Mouse (Mus musculus) liver, embryonic 11.5 days (tissue): Measurements from ENCODE around the gene Cisd3. TPM values are rescaled to one million over a fixed set of nuclear protein-coding genes. Genes with fewer than 3 reads are reported as not detected.
"Not testable (repeated sequence)": the region's sequence is repeated elsewhere in the genome, so short reads cannot be mapped to it uniquely, and the experiment has no call there.

ENCODE experiments used
- ATAC-seq: fragments of 200-750 bp; cut with Nextera tagmentation; replicated peaks from 2 replicates; pipeline ENCODE4 v1.8.0; 2017; ENCODE audit warnings: moderate number of reproducible peaks, mild to moderate bottlenecking, moderate TSS enrichment, moderate library complexity; ENCODE audit not compliant: low FRiP score
- DNase-seq: peaks from one replicate; pipeline ENCODE4 v3.0.0-alpha.2; 2017; ENCODE audit warnings: low spot score
- H3K27ac ChIP-seq: fragments of 300-500 bp; sonication (generic); 2 replicates; pipeline ENCODE4 v1.5.1; 2014; ENCODE audit warnings: mild to moderate bottlenecking, low read depth, low read length, control low read depth
- H3K27me3 ChIP-seq: fragments of 300-500 bp; sonication (generic); replicated peaks from 2 replicates; pipeline ENCODE4 v1.6.1; 2014; ENCODE audit warnings: low read length, mixed read lengths; ENCODE audit not compliant: control insufficient read depth, insufficient read depth
- H3K36me3 ChIP-seq: fragments of 300-500 bp; sonication (generic); 2 replicates; pipeline ENCODE4 v1.6.1; 2014; ENCODE audit warnings: mild to moderate bottlenecking, low read length, moderate library complexity, mixed read lengths; ENCODE audit not compliant: control insufficient read depth, insufficient read depth
- H3K4me1 ChIP-seq: fragments of 300-500 bp; sonication (generic); replicated peaks from 2 replicates; pipeline ENCODE4 v1.6.1; 2014; ENCODE audit warnings: low read length, mixed read lengths; ENCODE audit not compliant: control insufficient read depth, insufficient read depth
- H3K4me2 ChIP-seq: fragments of 300-500 bp; sonication (generic); 2 replicates; pipeline ENCODE4 v1.6.1; 2014; ENCODE audit warnings: mild to moderate bottlenecking, control low read depth, moderate library complexity
- H3K4me3 ChIP-seq: fragments of 300-500 bp; sonication (generic); 2 replicates; pipeline ENCODE4 v1.5.1; 2014; ENCODE audit warnings: low read depth, low read length, control low read depth
- H3K9ac ChIP-seq: fragments of 300-500 bp; sonication (generic); 2 replicates; pipeline ENCODE4 v1.6.1; 2014; ENCODE audit warnings: low read depth, low read length, control low read depth
- H3K9me3 ChIP-seq: fragments of 300-500 bp; sonication (generic); 2 replicates; pipeline ENCODE4 v1.6.1; 2016; ENCODE audit warnings: low read length, inconsistent platforms, mixed read lengths; ENCODE audit not compliant: control insufficient read depth
- whole genome bisulfite sequencing: fragments of 180-500 bp; shearing (Covaris S2); extraction: QIAGEN DNeasy Blood & Tissue Kit; methylation state at CpG from one replicate; pipeline ENCODE4 v1.1.7; 2014; 5-methylcytosine and 5-hydroxymethylcytosine counted together
- polyA plus RNA-seq: library from polyadenylated mRNA; unstranded; fragments of >200 nt; fragmentation: Nextera tagmentation; extraction: Ambion mirVana; gene quantifications from 2 replicates; pipeline ENCODE4 v1.2.1, GENCODE M21; 2014

The Cisd3 gene
- polyA plus RNA-seq, 1 experiment from 2014 or later = 21.9 TPM

DNA sequence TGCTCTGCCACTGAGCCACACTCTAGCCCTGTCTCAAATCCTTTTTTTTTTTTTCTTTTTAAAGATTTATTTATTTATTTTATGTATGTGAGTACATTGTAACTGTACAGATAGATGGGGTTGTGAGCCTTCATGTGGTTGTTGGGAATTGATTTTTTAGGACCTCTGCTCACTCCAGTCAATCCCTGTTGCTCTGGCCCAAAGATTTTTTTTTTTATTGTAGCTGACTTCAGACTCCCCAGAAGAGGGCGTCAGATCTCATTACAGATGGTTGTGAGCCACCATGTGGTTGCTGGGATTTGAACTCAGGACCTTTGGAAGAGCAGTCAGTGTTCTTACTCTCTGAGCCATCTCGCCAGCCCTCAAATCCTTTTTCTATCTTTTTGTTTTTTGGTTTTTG is 24.4 kb downstream of the Cisd3 start:
- peaks cover 30% of the 10 kb centered on the region for H3K36me3 ChIP-seq
- 77% methylated on average over 2 of the region's 2 CpGs for WGBS
- H3K4me2 ChIP-seq, H3K9ac ChIP-seq, ATAC-seq, H3K27ac ChIP-seq, H3K4me3 ChIP-seq, H3K9me3 ChIP-seq, H3K27me3 ChIP-seq, DNase-seq, H3K4me1 ChIP-seq: not testable (repeated sequence)

DNA sequence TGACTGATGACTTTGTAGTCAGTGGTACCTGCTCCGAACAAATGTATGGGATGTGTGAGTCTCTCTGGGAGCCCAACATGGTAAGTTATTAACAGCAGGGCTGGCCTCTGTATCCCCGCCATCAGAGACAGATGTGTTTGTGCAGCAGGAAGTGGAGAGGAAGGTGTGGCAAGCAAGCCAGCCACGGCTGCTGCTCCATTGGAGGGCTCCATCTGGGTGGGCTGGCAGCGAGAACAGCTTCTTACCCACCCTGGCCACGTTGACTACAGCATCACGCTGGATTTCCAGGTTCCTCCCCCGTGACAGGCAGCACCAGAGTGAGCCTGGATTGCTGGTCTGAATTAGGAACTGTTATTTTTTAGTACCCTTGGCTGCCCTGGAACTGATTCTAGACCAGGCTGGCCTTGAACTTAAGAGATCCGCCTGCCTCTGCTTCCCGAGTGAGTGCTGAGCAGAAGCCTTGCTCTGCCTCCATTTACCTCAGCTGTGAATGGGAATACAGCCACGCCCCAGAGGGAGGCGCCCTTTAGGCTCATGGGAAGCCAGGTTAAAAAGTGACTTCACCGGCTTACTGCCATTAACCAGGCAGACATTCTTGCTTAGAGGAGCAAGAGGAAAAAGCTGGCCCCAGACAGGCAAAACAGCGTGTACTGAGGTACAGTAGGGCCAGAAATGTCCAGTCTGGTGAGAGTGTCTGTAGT is 25.7 kb downstream of the Cisd3 start:
- ATAC-seq = no peak
- WGBS = 78% methylated on average over 13 of the region's 13 CpGs
- no peaks in the 10 kb centered on the region for H3K27me3 ChIP-seq

DNA sequence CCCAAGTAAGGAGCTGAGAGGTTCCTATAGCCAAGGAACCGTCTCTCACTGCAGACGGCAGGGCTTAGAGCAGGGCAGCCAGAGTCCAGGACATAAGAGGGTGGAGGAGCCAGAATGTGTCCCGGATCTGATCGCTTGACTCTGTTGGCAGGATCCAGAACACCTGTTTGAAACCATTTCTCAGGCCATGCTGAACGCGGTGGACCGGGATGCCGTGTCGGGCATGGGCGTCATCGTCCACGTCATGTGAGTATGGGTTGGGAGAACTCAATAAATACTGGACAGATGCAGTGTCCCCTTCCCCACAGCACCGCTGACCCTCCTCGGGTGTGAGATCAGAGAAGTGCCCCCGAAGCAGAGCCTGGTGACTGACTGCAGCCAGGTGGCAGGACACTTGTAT is 26.7 kb downstream of the Cisd3 start:
- peaks cover 22% of the 10 kb centered on the region for H3K36me3 ChIP-seq
- WGBS = 90% methylated on average over 15 of the region's 15 CpGs
- no peak overlapping the region for H3K4me2 ChIP-seq
- no peak overlapping the region for H3K27ac ChIP-seq
- no peaks in the 10 kb centered on the region for H3K27me3 ChIP-seq
- DNase-seq = no peak
- no peaks in the 10 kb centered on the region for H3K4me1 ChIP-seq
- H3K4me3 ChIP-seq = no peak overlapping the region
- ATAC-seq = no peak
- H3K9ac ChIP-seq = no peak overlapping the region
- no peaks in the 10 kb centered on the region for H3K9me3 ChIP-seq

More for the DNA sequence above, 25.7 kb downstream of the Cisd3 start:
- peaks cover 28% of the 10 kb centered on the region for H3K36me3 ChIP-seq
- H3K4me2 ChIP-seq = no peak overlapping the region
- no peak overlapping the region for H3K9ac ChIP-seq
- H3K9me3 ChIP-seq = no peaks in the 10 kb centered on the region
- H3K4me1 ChIP-seq = no peaks in the 10 kb centered on the region
- no peak overlapping the region for H3K4me3 ChIP-seq
- H3K27ac ChIP-seq = no peak overlapping the region
- no peak for DNase-seq

DNA sequence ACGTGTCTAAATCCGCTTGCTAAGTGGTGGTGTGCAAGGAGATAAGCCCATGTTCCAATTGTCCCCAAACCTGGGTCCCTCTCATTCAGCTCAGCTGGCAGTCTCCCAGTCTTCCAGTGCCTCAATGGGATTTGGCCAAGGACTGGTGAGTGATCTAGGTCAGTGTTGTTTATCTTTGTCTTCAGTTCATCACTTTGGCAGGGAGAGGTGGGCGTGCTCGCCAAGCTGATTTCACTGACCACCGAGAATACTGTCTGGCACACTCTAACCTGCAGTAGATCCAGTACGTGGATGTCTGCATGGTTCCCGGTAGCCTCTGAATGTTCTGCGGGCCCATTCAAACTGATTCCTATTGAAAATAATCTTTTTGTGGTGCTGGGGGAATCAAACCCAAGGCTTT is 28.3 kb downstream of the Cisd3 start:
- ATAC-seq = no peak
- Histone ChIP-seq H3K27me3 (no peaks in the 10 kb centered on the region), H3K9me3 (no peaks in the 10 kb centered on the region), H3K4me2 (no peak overlapping the region), H3K27ac (no peak overlapping the region), H3K4me1 (no peaks in the 10 kb centered on the region), H3K36me3 (peaks cover 24% of the 10 kb centered on the region), H3K4me3 (no peak overlapping the region), H3K9ac (no peak overlapping the region)
- WGBS = 85% methylated on average over 8 of the region's 8 CpGs
- DNase-seq = no peak

DNA sequence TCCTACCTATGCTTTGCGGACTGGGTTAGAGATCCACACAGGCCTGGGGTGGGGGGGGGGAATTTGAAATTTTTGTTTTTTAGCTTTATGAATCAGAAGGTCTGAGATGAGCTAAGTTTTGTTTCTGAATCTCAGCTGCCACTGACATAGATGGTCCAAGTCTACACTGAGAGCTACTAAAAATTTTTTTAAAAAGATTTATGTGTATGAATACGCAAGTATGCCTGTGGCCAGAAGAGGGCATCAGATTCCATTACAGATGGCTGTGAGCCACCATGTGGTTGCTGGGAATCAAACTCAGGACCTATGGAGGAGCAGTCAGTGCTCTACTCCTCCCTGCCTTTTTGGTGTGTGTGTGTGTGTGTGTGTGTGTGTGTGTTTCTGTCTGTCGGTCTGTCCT is 28.7 kb downstream of the Cisd3 start:
- Histone ChIP-seq H3K4me3 (no peak overlapping the region), H3K36me3 (peaks cover 26% of the 10 kb centered on the region), H3K9me3 (no peaks in the 10 kb centered on the region), H3K4me2 (no peak overlapping the region), H3K27me3 (no peaks in the 10 kb centered on the region), H3K27ac (no peak overlapping the region), H3K4me1 (0 out of 2 replicates have a peak, but pooled peaks cover 2% of the 10 kb centered on the region), H3K9ac (no peak overlapping the region)
- ATAC-seq (no peak), DNase-seq (no peak)
- WGBS = 88% methylated on average over 3 of the region's 3 CpGs

DNA sequence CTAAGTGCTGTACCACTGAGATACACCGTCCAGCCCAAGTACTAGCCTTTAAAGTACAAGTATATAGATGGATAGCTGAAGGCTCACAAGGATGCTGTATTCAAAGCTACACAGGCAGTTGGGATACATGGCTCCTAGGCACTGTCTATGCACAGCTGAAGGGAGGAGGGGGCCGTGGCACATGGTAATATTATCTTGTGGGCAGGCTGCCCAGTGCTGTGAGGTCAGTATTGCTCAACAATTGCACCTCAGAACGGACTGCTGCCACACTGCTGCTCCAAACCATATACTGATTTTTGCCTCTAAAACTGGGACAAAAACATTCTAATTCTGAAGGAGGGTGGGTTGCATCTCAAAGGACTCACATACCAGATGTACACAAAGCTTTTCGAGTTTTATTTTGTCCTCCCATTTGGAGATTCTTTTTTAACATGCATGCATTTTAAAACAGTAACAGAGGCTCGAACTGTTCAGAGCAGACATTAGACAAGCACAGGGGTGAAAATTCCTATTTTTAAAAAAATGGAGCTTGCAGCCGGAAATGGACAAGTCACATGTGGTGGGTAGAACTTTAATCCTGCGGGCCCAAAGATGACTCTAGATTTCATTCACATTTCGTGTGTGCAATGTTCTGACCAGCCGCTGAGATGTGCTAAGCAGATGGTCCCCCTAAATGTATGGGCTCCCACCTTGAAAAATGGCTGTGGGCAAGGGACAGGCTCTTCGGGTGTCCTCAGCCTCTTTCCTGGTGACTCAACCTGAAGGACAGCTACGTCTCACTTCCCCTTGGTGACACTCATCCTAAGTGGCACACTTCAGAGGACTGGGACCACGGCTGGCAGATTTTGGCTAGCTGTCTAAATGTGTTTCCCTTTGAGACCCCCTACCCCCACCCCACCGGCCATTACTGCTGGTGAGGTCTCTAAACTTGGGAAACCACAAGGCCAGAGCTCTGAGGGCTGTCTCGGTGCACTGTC is 29.4 kb downstream of the Cisd3 start:
- DNase-seq = no peak

DNA sequence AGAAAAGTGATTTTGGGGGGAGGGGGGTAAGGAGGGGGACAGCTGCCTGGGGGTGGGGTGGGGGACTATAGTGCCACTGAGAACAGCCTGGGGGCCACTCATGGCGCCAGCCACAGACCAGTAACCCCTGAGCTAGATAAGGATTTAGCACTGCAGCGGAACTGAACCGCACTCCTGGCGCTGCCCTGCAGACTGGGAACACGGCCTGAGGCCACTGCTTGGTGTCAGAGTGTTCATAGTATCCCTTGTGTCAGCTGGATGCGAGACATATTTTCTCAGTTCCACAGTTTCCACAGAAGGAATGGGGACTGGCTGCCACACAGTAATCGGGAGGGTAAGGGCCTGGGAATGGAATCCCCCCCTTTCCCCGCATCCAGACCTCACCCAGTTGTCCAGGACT is 30.4 kb downstream of the Cisd3 start:
- H3K27me3 ChIP-seq = no peaks in the 10 kb centered on the region
- 82% methylated on average over 8 of the region's 8 CpGs for WGBS
- H3K4me2 ChIP-seq = no peak overlapping the region
- DNase-seq (no peak), ATAC-seq (no peak)
- H3K36me3 ChIP-seq = peaks cover 38% of the 10 kb centered on the region
- 0 out of 2 replicates have a peak, but pooled peaks cover 2% of the 10 kb centered on the region for H3K4me1 ChIP-seq
- H3K27ac ChIP-seq = no peak overlapping the region
- H3K9ac ChIP-seq = no peak overlapping the region
- H3K4me3 ChIP-seq = no peak overlapping the region
- H3K9me3 ChIP-seq = no peaks in the 10 kb centered on the region

More for the DNA sequence above, 29.4 kb downstream of the Cisd3 start:
- 83% methylated on average over 14 of the region's 14 CpGs for WGBS
- Histone ChIP-seq H3K4me1 (0 out of 2 replicates have a peak, but pooled peaks cover 2% of the 10 kb centered on the region), H3K36me3 (peaks cover 30% of the 10 kb centered on the region), H3K9me3 (no peaks in the 10 kb centered on the region), H3K27me3 (no peaks in the 10 kb centered on the region), H3K27ac (no peak overlapping the region), H3K4me2 (no peak overlapping the region), H3K4me3 (no peak overlapping the region), H3K9ac (no peak overlapping the region)
- no peak for ATAC-seq

DNA sequence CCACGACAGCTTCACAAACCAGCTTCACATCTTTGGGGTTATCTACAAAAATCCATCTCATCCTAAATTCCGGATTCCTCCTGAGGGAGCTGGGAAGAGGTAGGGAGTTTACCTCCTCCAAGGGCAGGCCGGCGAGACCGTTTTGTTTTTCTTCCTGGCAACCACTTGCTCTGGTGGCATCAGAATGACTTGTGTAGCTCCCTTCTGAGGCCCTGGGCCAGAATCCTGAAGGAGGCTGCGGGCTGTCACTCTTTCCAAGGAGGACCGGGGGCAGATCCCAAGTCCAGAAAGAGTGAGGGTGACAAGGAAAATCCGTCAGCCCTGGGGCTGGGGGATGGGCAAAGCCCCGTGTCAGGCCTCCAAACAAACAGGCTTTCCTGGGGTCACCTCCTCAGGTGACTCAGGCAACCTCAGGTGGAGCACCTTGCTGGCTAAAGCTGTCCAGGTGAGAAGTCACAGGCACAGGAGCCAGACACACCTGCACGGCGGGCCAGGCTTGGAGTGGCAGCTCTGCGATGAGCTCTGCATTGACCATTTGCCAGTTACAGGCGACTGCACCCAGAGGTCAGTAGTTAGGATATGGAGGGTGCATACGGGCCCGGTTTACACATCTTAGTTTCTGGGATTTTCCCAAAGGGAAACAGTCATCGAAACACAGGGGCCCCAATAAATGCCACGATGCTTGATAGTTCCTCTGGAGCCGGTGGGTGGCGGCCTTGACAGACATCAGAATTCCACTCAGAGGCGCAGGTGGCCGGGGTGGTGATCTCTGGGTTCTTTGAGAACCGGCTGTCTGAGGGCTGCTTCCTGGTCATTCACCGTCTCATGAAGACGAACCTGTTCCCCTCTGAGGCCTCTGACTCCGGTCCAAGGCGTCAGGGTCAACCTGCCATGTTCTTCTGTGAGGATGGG is 32.0 kb downstream of the Cisd3 start:
- Histone ChIP-seq H3K27me3 (no peaks in the 10 kb centered on the region), H3K9ac (no peak overlapping the region), H3K4me1 (0 out of 2 replicates have a peak, but pooled peaks cover 2% of the 10 kb centered on the region), H3K36me3 (peaks cover 48% of the 10 kb centered on the region), H3K4me3 (no peak overlapping the region), H3K9me3 (no peaks in the 10 kb centered on the region; the same call in 1 of the 2 replicates), H3K27ac (no peak overlapping the region), H3K4me2 (no peak overlapping the region)
- ATAC-seq = no peak
- 80% methylated on average over 26 of the region's 26 CpGs for WGBS
- no peak for DNase-seq
